Mouse (Mus musculus) hindbrain, embryonic 15.5 days (tissue): Measurements from ENCODE around the gene Plvap. TPM values are rescaled to one million over a fixed set of nuclear protein-coding genes. Genes with fewer than 3 reads are reported as not detected.

ENCODE experiments used
- ATAC-seq: fragments of 200-750 bp; cut with Nextera tagmentation; 2 replicates; pipeline ENCODE4 v1.8.0; 2017; ENCODE audit warnings: low read depth, moderate number of reproducible peaks, moderate TSS enrichment; ENCODE audit not compliant: low FRiP score
- H3K27ac ChIP-seq: fragments of 300-500 bp; sonication (generic); replicated peaks from 2 replicates; pipeline ENCODE4 v1.5.1; 2015; ENCODE audit warnings: mild to moderate bottlenecking, inconsistent platforms
- H3K27me3 ChIP-seq: fragments of 300-500 bp; sonication (generic); 2 replicates; pipeline ENCODE4 v1.6.1; 2015; ENCODE audit warnings: control low read depth, inconsistent platforms
- H3K36me3 ChIP-seq: fragments of 300-500 bp; sonication (generic); 2 replicates; pipeline ENCODE4 v1.6.1; 2015; ENCODE audit warnings: control low read depth, inconsistent platforms
- H3K4me1 ChIP-seq: fragments of 300-500 bp; sonication (generic); replicated peaks from 2 replicates; pipeline ENCODE4 v1.6.1; 2015; ENCODE audit warnings: control low read depth, inconsistent platforms
- H3K4me2 ChIP-seq: fragments of 300-500 bp; sonication (generic); 2 replicates; pipeline ENCODE4 v1.6.1; 2015; ENCODE audit warnings: moderate library complexity, mild to moderate bottlenecking, inconsistent platforms
- H3K4me3 ChIP-seq: fragments of 300-500 bp; sonication (generic); 2 replicates; pipeline ENCODE4 v1.5.1; 2015; ENCODE audit warnings: mild to moderate bottlenecking, inconsistent platforms
- H3K9ac ChIP-seq: fragments of 300-500 bp; sonication (generic); 2 replicates; pipeline ENCODE4 v1.6.1; 2015; ENCODE audit warnings: inconsistent platforms
- H3K9me3 ChIP-seq: fragments of 300-500 bp; sonication (generic); 2 replicates; pipeline ENCODE4 v1.6.1; 2016; ENCODE audit warnings: control low read depth, inconsistent platforms
- WGBS: fragments of 180-500 bp; shearing (Covaris S2); methylation state at CpG from one replicate; pipeline ENCODE4 v1.1.7; 2015; 5-methylcytosine and 5-hydroxymethylcytosine counted together
- polyA plus RNA-seq: library from polyadenylated mRNA; unstranded; fragments of >200 nt; fragmentation: Nextera tagmentation; extraction: Ambion mirVana; gene quantifications from 2 replicates; pipeline ENCODE4 v1.2.1, GENCODE M21; 2015

Plvap gene
- polyA plus RNA-seq, 1 experiment from 2014 or later = 10.9 TPM

DNA sequence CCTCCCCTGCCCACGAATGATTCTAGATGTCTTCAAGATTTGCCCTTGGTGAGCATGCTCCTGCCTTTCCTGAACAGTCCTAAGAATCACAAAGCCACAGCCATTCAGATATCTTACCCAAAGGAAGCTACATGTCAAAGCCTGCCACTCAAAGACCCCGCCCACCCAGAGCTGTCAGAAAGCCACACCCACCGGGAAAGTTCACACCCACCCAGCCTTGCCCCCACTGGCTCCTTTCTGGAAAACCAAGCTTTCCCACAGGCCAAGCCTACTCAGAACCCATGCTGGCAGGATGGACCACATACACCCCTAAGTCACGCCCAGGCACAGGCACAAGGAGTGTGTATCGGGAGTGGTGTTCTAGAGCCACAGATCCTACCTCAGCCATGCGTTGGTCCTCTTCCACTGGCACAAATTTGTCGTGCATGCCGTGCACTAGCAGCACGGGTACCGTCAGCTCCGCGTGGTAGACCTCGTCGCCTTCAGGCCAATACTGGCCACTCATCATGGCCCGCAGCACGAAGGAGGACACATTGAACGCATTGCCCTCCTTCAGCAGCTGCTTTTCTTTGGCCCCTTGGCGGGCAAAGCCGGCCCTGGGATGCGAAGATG lies 53.8 kb downstream of the Plvap start:
- 85% methylated on average over 20 of the region's 20 CpGs for WGBS
- Histone ChIP-seq H3K27me3 (no peaks in the 10 kb centered on the region), H3K9me3 (no peaks in the 10 kb centered on the region), H3K4me3 (no peak overlapping the region), H3K4me2 (no peak overlapping the region), H3K27ac (no peak overlapping the region), H3K36me3 (peaks cover 46% of the 10 kb centered on the region), H3K4me1 (peaks cover 26% of the 10 kb centered on the region), H3K9ac (no peak overlapping the region)
- no peak for ATAC-seq

DNA sequence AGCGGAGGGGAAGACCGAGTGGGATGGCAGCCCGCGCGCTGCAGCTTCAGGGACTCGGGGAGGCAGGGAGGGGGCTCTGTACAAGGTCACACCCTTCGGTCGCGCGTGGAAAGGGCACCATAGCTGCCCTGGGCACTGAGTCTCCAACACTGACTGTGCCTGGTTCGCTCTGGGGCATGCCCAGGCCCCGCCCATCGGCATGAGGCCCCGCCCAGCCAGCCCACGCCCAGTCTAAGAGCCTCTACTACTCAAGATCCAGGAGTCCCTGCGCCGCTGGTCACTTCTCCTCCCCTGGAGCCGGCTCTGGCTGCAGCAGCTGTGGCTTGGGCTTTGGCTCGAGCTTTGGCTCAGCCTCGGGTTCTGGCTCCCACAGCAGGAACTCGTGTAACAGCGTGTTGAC lies 54.6 kb downstream of the Plvap start:
- no peak for ATAC-seq
- peaks cover 46% of the 10 kb centered on the region for H3K36me3 ChIP-seq
- no peak overlapping the region for H3K9ac ChIP-seq
- no peaks in the 10 kb centered on the region for H3K9me3 ChIP-seq
- no peak overlapping the region for H3K27ac ChIP-seq
- H3K27me3 ChIP-seq = no peaks in the 10 kb centered on the region
- 49% methylated on average over 22 of the region's 22 CpGs for WGBS
- H3K4me3 ChIP-seq = no peak overlapping the region
- H3K4me2 ChIP-seq = no peak overlapping the region
- peaks cover 17% of the 10 kb centered on the region for H3K4me1 ChIP-seq

DNA sequence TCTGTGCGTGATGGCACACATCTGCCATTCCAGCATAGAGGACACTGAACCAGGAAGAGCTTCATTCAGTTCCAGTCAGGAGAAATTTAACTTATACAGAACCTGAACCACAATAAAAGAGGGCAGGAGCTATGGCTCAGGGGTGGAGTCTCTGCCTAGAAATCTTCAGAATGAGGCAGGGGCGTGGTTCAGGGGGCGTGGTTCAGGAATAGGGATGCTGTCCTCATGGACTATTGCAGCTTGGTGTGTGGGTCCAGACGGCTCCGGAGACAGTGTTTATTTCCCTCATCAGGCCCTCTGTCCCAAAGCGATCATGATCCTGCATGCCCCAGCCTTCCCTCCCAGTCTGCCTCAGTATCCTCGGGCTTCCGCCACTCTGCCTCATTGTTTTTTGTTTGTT lies 56.9 kb downstream of the Plvap start:
- no peaks in the 10 kb centered on the region; the same call in 1 of the 2 replicates for H3K4me1 ChIP-seq
- no peaks in the 10 kb centered on the region for H3K27me3 ChIP-seq
- no peak overlapping the region for H3K27ac ChIP-seq
- H3K9me3 ChIP-seq = no peaks in the 10 kb centered on the region
- ATAC-seq = no peak
- WGBS = 92% methylated on average over 8 of the region's 8 CpGs
- no peak overlapping the region for H3K4me3 ChIP-seq
- no peak overlapping the region for H3K9ac ChIP-seq
- no peak overlapping the region for H3K4me2 ChIP-seq
- peaks cover 32% of the 10 kb centered on the region for H3K36me3 ChIP-seq

DNA sequence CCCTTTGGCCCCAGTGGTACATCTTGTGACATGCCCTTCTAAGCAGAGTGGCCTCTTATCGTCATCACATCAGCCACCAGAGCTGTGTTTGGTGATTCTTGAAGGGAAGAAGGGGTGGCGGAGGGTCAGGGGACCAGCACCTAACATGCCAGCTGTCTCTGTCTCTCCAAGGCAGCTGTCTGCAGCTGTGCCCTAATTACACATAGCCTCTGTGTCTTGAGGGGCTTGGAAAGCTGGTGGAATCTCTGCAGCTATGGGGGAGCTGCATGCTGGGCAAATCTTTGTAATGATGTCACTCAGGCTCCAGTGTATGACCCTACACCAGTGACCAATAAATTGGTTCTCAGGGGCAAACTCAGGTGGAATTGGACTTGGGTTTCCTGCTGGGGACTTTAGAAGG lies 58.9 kb downstream of the Plvap start:
- no peaks in the 10 kb centered on the region for H3K4me1 ChIP-seq
- H3K27ac ChIP-seq = no peak overlapping the region
- no peaks in the 10 kb centered on the region for H3K27me3 ChIP-seq
- H3K9me3 ChIP-seq = no peaks in the 10 kb centered on the region
- WGBS = 81% methylated on average over 2 of the region's 2 CpGs
- ATAC-seq = no peak
- H3K9ac ChIP-seq = no peak overlapping the region
- no peak overlapping the region for H3K4me3 ChIP-seq
- peaks cover 15% of the 10 kb centered on the region for H3K36me3 ChIP-seq
- no peak overlapping the region for H3K4me2 ChIP-seq

DNA sequence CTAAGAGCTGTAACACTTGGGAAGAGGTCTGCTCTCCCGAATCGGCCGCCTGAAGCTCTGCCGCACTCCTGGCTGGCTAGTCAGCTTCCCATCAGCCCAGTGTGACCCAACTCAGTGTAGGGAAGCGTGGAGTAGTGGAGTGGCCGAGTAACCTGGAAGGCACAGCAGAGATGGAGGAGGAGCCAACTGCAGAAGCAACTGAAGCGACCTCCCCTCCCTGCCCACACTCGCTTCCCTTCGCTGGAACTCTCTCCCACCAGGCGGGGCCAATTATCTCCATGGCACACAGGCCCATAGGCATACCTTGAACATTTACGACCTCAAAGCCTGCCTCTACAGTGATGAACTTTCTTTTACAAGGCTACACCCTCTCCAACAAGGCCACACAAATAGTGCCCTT lies 59.8 kb downstream of the Plvap start:
- Histone ChIP-seq H3K4me2 (no peak overlapping the region), H3K36me3 (peaks cover 6% of the 10 kb centered on the region; the same call in 1 of the 2 replicates), H3K4me1 (no peaks in the 10 kb centered on the region), H3K27me3 (no peaks in the 10 kb centered on the region), H3K9ac (no peak overlapping the region), H3K4me3 (no peak overlapping the region), H3K9me3 (no peaks in the 10 kb centered on the region), H3K27ac (no peak overlapping the region)
- no peak for ATAC-seq
- WGBS = 55% methylated on average over 11 of the region's 11 CpGs

DNA sequence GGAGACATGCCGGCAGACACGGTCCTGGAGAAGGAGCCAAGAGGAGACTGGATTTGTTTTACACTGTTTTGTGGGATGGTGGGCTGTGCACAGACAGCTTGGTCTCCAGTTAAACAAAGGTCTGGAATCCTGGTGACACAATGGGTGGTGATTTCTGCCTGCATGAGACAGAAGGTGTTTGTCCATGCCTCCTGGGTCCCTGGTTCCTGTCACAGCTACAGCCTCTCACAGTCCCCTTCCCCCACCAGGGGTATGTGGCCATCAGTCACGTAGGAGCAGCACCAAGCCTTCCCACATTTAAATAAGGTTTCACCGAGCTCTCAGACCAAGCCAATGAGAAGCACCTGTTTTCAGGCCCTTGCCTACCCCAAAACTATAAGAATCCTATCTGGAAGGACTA lies 60.2 kb downstream of the Plvap start:
- H3K36me3 ChIP-seq = peaks cover 2% of the 10 kb centered on the region; the same call in 1 of the 2 replicates
- no peak overlapping the region for H3K9ac ChIP-seq
- ATAC-seq = no peak
- no peaks in the 10 kb centered on the region for H3K27me3 ChIP-seq
- no peak overlapping the region for H3K4me2 ChIP-seq
- no peak overlapping the region for H3K27ac ChIP-seq
- 63% methylated on average over 4 of the region's 4 CpGs for WGBS
- no peak overlapping the region for H3K4me3 ChIP-seq
- no peaks in the 10 kb centered on the region for H3K9me3 ChIP-seq
- H3K4me1 ChIP-seq = no peaks in the 10 kb centered on the region

Other genes starting within 250 kb of the Plvap start
- 17.3 and 17.9 TPM in 2 replicates for gene Myo9b, start 239.0 kb downstream of the Plvap start, polyA plus RNA-seq
- 62.6 and 64.5 TPM in 2 replicates for gene Haus8, start 238.8 kb downstream of the Plvap start, polyA plus RNA-seq
- 113 TPM in 2 replicates for gene Use1, start 144.9 kb downstream of the Plvap start, polyA plus RNA-seq
- gene Ocel1, start 140.5 kb downstream of the Plvap start, polyA plus RNA-seq = 6.6 and 7.4 TPM in 2 replicates
- gene Nr2f6, start 129.8 kb downstream of the Plvap start, polyA plus RNA-seq = 29.3 and 31.4 TPM in 2 replicates
- 7.6 and 7.7 TPM in 2 replicates for gene Ushbp1, start 116.0 kb downstream of the Plvap start, polyA plus RNA-seq
- 96.4 and 99.4 TPM in 2 replicates for gene Babam1, start 114.9 kb downstream of the Plvap start, polyA plus RNA-seq
- gene Ankle1, start 105.7 kb downstream of the Plvap start, polyA plus RNA-seq = 11.0 and 11.3 TPM in 2 replicates
- gene Abhd8, start 48.1 kb downstream of the Plvap start, polyA plus RNA-seq = 183 and 195 TPM in 2 replicates
- gene Mrpl34, start 46.8 kb downstream of the Plvap start, polyA plus RNA-seq = 172 and 189 TPM in 2 replicates
- gene Dda1, start 42.6 kb downstream of the Plvap start, polyA plus RNA-seq = 217 and 231 TPM in 2 replicates
- 7.7 and 8.6 TPM in 2 replicates for gene Ano8, start 25.8 kb downstream of the Plvap start, polyA plus RNA-seq
- 12.0 and 15.3 TPM in 2 replicates for gene Gtpbp3, start 23.6 kb downstream of the Plvap start, polyA plus RNA-seq
- 0.31 and 0.41 TPM in 2 replicates for gene Ccdc194, start 14.0 kb upstream of the Plvap start, polyA plus RNA-seq
- 11.3 and 19.5 TPM in 2 replicates for gene Bst2, start 25.7 kb upstream of the Plvap start, polyA plus RNA-seq
- gene Mvb12a, start 31.2 kb upstream of the Plvap start, polyA plus RNA-seq = 60.3 and 61.7 TPM in 2 replicates
- 0.21 and 0.38 TPM in 2 replicates for gene Tmem221, start 47.1 kb upstream of the Plvap start, polyA plus RNA-seq
- gene Nxnl1, start 54.8 kb upstream of the Plvap start, polyA plus RNA-seq = 0.06 and 0.08 TPM in 2 replicates
- 83.9 and 87.4 TPM in 2 replicates for gene Slc27a1, start 57.1 kb upstream of the Plvap start, polyA plus RNA-seq
- 224 and 233 TPM in 2 replicates for gene Pgls, start 80.4 kb upstream of the Plvap start, polyA plus RNA-seq
- gene Fam129c, start 85.9 kb upstream of the Plvap start, polyA plus RNA-seq = 6.5 and 8.9 TPM in 2 replicates
- 65.6 and 78.2 TPM in 2 replicates for gene Colgalt1, start 99.2 kb upstream of the Plvap start, polyA plus RNA-seq
- 20.8 and 24.7 TPM in 2 replicates for gene Unc13a, start 160.0 kb upstream of the Plvap start, polyA plus RNA-seq
- 6.1 and 7.0 TPM in 2 replicates for gene Jak3, start 164.5 kb upstream of the Plvap start, polyA plus RNA-seq
- gene Insl3, start 177.5 kb upstream of the Plvap start, polyA plus RNA-seq = 0.47 and 1.5 TPM in 2 replicates
- gene B3gnt3, start 190.0 kb upstream of the Plvap start, polyA plus RNA-seq = 0.45 and 0.52 TPM in 2 replicates
- gene Fcho1, start 214.0 kb upstream of the Plvap start, polyA plus RNA-seq = 77.2 and 93.0 TPM in 2 replicates